17 mouse cellular contexts compared by ENCODE assay signal in genomic region chr3:97537006-97537405, GRCm38 (mm10).
DNase-seq lines count a peak whose midpoint lies in the region; TF ChIP-seq lines count a peak whose summit lies in the region.
"Had no signal": no experiment of that assay in that cellular context is flagged by ENCODE, and none has a peak within 500 bp of the region (broad histone marks: within the 10 kb centered on the region; RNA-seq: fewer than 3 reads in every experiment).

No protein-coding gene starts in this region.

- no peaks in the 10 kb centered on the region for H3K36me3 ChIP-seq in ES-E14 (ENCODE audit: control insufficient read depth, insufficient read depth, low read length, poor library complexity, severe bottlenecking)
- H3K36me3 ChIP-seq: embryonic facial prominence, embryonic 13.5 days; embryonic facial prominence, embryonic 15.5 days; forebrain, embryonic 10.5 days; forebrain, embryonic 12.5 days had no signal

- H3K27ac ChIP-seq in ES-E14 (ENCODE audit: insufficient read depth, low read depth, low read length, poor library complexity, severe bottlenecking) = peak overlapping the region; percentile 56; the same call in 1 of the 2 replicates
- H3K27ac ChIP-seq: embryonic facial prominence, embryonic 13.5 days; embryonic facial prominence, embryonic 15.5 days; forebrain, embryonic 10.5 days; forebrain, embryonic 12.5 days had no signal

- no peaks in the 10 kb centered on the region for H3K9me3 ChIP-seq in ES-E14 (ENCODE audit: control insufficient read depth, insufficient read depth, low read depth, low read length)
- H3K9me3 ChIP-seq: embryonic facial prominence, embryonic 13.5 days; embryonic facial prominence, embryonic 15.5 days; forebrain, embryonic 10.5 days; forebrain, embryonic 12.5 days had no signal

- in situ Hi-C loops in ES-E14 (cut with MboI; ENCODE audit: low sequenced_read_pairs in 2 of 2, unreplicated experiment in 2 of 2) = no loop called here

- no peak overlapping the region for H3K4me3 ChIP-seq in ES-E14 (ENCODE audit: insufficient read depth in 1 of 2, low read depth in 1 of 2, low read length in 2 of 2, poor library complexity in 1 of 2, severe bottlenecking in 1 of 2)
- H3K4me3 ChIP-seq: embryonic facial prominence, embryonic 13.5 days; embryonic facial prominence, embryonic 15.5 days; erythroblast, embryonic 14.5 days; forebrain, embryonic 10.5 days; forebrain, embryonic 12.5 days had no signal

- no peak overlapping the region for H3K9ac ChIP-seq in ES-E14 (ENCODE audit: insufficient read depth, low read depth, low read length, poor library complexity, severe bottlenecking)
- H3K9ac ChIP-seq: embryonic facial prominence, embryonic 13.5 days; embryonic facial prominence, embryonic 15.5 days; forebrain, embryonic 12.5 days had no signal

- DNase-seq in lung, postnatal 25 days (ENCODE audit: low spot score) = peak; percentile 3
- no peak for DNase-seq in lung, postnatal 14 days
- DNase-seq in ES-CJ7 (ENCODE audit: low read depth, low spot score) (peak; percentile 76), ES-E14 (ENCODE audit: low read depth, low spot score) (no peak), ZHBTc4 (ENCODE audit: low read depth, low spot score) (peak; percentile 78)
- DNase-seq in cerebellum, adult 11 months = no peak
- no peak for DNase-seq in embryo, embryonic 10 days (ENCODE audit: low spot score)
- DNase-seq: adrenal gland, adult 2 months; adrenal gland, postnatal 10 days; adrenal gland, postnatal 25 days; cerebellum, postnatal 25 days; embryo, embryonic 11 days had no signal

- peaks cover 3 to 20% of the 10 kb centered on the region in 2 experiments; a peak in 3 of 4 replicates for H3K4me1 ChIP-seq in ES-E14 (ENCODE audit: control insufficient read depth in 2 of 2, insufficient read depth in 2 of 2, low read length in 2 of 2, poor library complexity in 1 of 2)
- H3K4me1 ChIP-seq: embryonic facial prominence, embryonic 13.5 days; embryonic facial prominence, embryonic 15.5 days had no signal

TF ChIP-seq in ES-E14, 5 proteins besides CTCF, POLR2A, EP300 and RAD21:
- peak; percentile 22; the same call in 1 of the 2 replicates for TF ChIP-seq CHD2 (IDR thresholded peaks at IDR 0.05; ENCODE audit: low read depth, low read length)
- TF ChIP-seq ZNF384 (IDR thresholded peaks at IDR 0.05; ENCODE audit: low read depth, low read length) = no peak
- no peak for TF ChIP-seq HCFC1 (IDR thresholded peaks at IDR 0.05; ENCODE audit: borderline replicate concordance, insufficient read depth, low read length)
- no peak for TF ChIP-seq ZC3H11A (IDR thresholded peaks at IDR 0.05; ENCODE audit: borderline replicate concordance, low read depth, low read length)
- no peak for TF ChIP-seq MAFK (IDR thresholded peaks at IDR 0.05; ENCODE audit: insufficient read depth, low read depth, low read length)

Comparison
In these comparisons a context has a peak if more than half of its experiments do, and no peak if none do; other contexts are left out.
1. DNase-seq: peak in lung, postnatal 25 days (single experiment), ES-CJ7 (single experiment) and ZHBTc4 (single experiment); none in lung, postnatal 14 days (single experiment), ES-E14 (single experiment), cerebellum, adult 11 months (single experiment) and embryo, embryonic 10 days (single experiment).